12 mouse cellular contexts compared by ENCODE assay signal in the genomic region with DNA sequence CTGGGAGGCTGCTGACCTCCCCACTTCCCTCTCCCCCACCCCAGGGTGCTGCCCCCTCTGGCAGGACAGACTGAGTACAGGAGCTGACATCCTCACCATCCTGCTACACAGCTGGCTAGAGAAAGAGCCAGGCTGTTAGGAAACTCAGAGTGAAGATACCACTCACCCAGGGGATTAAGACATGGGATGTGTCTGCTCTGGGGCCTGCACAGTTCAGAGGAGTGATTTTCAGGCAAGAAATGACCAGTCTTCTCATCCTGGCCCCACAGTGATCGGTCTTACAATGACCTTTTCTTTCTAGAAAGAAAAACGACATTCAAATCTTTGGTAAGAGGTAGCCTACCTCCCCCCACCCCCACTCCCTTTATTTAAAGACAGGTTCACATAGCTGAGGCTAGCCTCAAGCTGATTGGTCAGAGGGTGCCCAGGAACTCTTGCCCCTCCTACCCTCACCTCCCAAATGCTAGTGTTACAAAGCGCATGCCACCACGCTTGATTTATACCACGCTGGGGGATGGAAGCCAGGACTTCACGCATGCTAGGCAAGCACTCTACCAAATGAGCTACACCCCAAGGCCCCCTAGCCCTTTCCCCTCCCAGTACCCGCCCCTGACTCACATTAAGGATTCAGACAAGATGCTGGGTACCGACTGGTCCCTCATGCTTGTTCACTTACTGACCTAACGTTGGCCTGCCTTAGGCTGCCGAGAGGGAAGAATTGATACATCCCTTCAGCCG.
A peak's percentile ranks its signal among the peaks of the same experiment; 100 is the strongest.
DNase-seq lines count a peak whose midpoint lies in the region; ATAC-seq lines count a peak whose summit lies in the region.
"Had no signal": no experiment of that assay in that cellular context is flagged by ENCODE, and none has a peak within 500 bp of the region (broad histone marks: within the 10 kb centered on the region; RNA-seq: fewer than 3 reads in every experiment).

No protein-coding gene starts in this region.

- DNase-seq in kidney, postnatal 36 days: no peak
- DNase-seq in neural tube, embryonic 11.5 days (ENCODE audit: low spot score): peak; percentile 77
- no peak for DNase-seq in left cerebral cortex, adult 18-20 months (ENCODE audit: low spot score in 2 of 2)
- no peak for DNase-seq in adrenal gland, postnatal 10 days
- DNase-seq: cerebellum, adult 18-20 months; liver, embryonic 13.5 days had no signal

- peak overlapping the region; percentile 15 for H3K4me2 ChIP-seq in kidney, embryonic 14.5 days (replicated peaks; ENCODE audit: low read depth, low read length)
- no peak overlapping the region for H3K4me2 ChIP-seq in embryonic facial prominence, embryonic 13.5 days
- H3K4me2 ChIP-seq in neural tube, embryonic 11.5 days (ENCODE audit: low read depth): no peak overlapping the region
- H3K4me2 ChIP-seq: liver, embryonic 13.5 days; midbrain, embryonic 12.5 days had no signal

- H3K27ac ChIP-seq in kidney, embryonic 14.5 days (ENCODE audit: low read depth, low read length): peak overlapping the region; percentile 96
- peak overlapping the region; percentile 57; the same call in 1 of the 2 replicates for H3K27ac ChIP-seq in embryonic facial prominence, embryonic 13.5 days
- peak overlapping the region; percentile 82 for H3K27ac ChIP-seq in neural tube, embryonic 11.5 days (ENCODE audit: low read depth, low read length)
- H3K27ac ChIP-seq: liver, embryonic 13.5 days; midbrain, embryonic 12.5 days had no signal

- H3K4me1 ChIP-seq in kidney, embryonic 14.5 days (ENCODE audit: control insufficient read depth, insufficient read depth, low read length): peaks cover 17% of the 10 kb centered on the region
- peaks cover 27% of the 10 kb centered on the region for H3K4me1 ChIP-seq in embryonic facial prominence, embryonic 13.5 days
- peaks cover 20% of the 10 kb centered on the region for H3K4me1 ChIP-seq in neural tube, embryonic 11.5 days (ENCODE audit: control insufficient read depth, insufficient read depth, low read length)
- H3K4me1 ChIP-seq: liver, embryonic 13.5 days had no signal

- 9% methylated on average over 11 of the region's 11 CpGs for WGBS in kidney, embryonic 14.5 days
- 49% methylated on average over 11 of the region's 11 CpGs for WGBS in embryonic facial prominence, embryonic 13.5 days
- WGBS in neural tube, embryonic 11.5 days: 25% methylated on average over 11 of the region's 11 CpGs

- H3K36me3 ChIP-seq in kidney, embryonic 14.5 days (ENCODE audit: control insufficient read depth, insufficient read depth, low read length): no peaks in the 10 kb centered on the region
- H3K36me3 ChIP-seq in embryonic facial prominence, embryonic 13.5 days: no peaks in the 10 kb centered on the region
- H3K36me3 ChIP-seq in neural tube, embryonic 11.5 days (ENCODE audit: control insufficient read depth, insufficient read depth, low read length): no peaks in the 10 kb centered on the region
- H3K36me3 ChIP-seq: liver, embryonic 13.5 days; midbrain, embryonic 12.5 days had no signal

- H3K9ac ChIP-seq in kidney, embryonic 14.5 days (ENCODE audit: low read depth, low read length): no peak overlapping the region; the same call in 1 of the 2 replicates
- no peak overlapping the region for H3K9ac ChIP-seq in embryonic facial prominence, embryonic 13.5 days
- H3K9ac ChIP-seq in neural tube, embryonic 11.5 days (ENCODE audit: low read length): no peak overlapping the region
- H3K9ac ChIP-seq: liver, embryonic 13.5 days; midbrain, embryonic 12.5 days had no signal

- peak; percentile 89 for ATAC-seq in kidney, embryonic 14.5 days (ENCODE audit: low FRiP score, low TSS enrichment)
- 0 out of 2 replicates have a peak, but pooled peaks have one; percentile 5 for ATAC-seq in common myeloid progenitor, adult 5-6 weeks (replicated peaks; ENCODE audit: low read depth, poor library complexity, severe bottlenecking)
- ATAC-seq in embryonic facial prominence, embryonic 13.5 days (ENCODE audit: insufficient number of reproducible peaks, insufficient read depth, low FRiP score, low TSS enrichment, low read depth): peak; percentile 34; the same call in 1 of the 2 replicates
- ATAC-seq in neural tube, embryonic 11.5 days (ENCODE audit: insufficient read depth, low FRiP score, low TSS enrichment): peak; percentile 87
- ATAC-seq: Patski had no signal

- no peak overlapping the region for H3K4me3 ChIP-seq in kidney, embryonic 14.5 days (ENCODE audit: low read length)
- H3K4me3 ChIP-seq in embryonic facial prominence, embryonic 13.5 days: no peak overlapping the region
- H3K4me3 ChIP-seq in neural tube, embryonic 11.5 days (ENCODE audit: low read depth, low read length): no peak overlapping the region
- H3K4me3 ChIP-seq: erythroblast, embryonic 14.5 days; liver, embryonic 13.5 days; midbrain, embryonic 12.5 days had no signal

- H3K27me3 ChIP-seq in kidney, embryonic 14.5 days (ENCODE audit: control insufficient read depth, insufficient read depth, low read length): no peaks in the 10 kb centered on the region
- no peaks in the 10 kb centered on the region for H3K27me3 ChIP-seq in embryonic facial prominence, embryonic 13.5 days
- no peaks in the 10 kb centered on the region for H3K27me3 ChIP-seq in neural tube, embryonic 11.5 days (ENCODE audit: control insufficient read depth, insufficient read depth, low read length)
- H3K27me3 ChIP-seq: liver, embryonic 13.5 days; Patski had no signal

- H3K9me3 ChIP-seq in kidney, embryonic 14.5 days (ENCODE audit: control insufficient read depth, low read length): no peaks in the 10 kb centered on the region
- no peaks in the 10 kb centered on the region for H3K9me3 ChIP-seq in embryonic facial prominence, embryonic 13.5 days
- H3K9me3 ChIP-seq in neural tube, embryonic 11.5 days (ENCODE audit: control insufficient read depth, low read length): no peaks in the 10 kb centered on the region
- H3K9me3 ChIP-seq: liver, embryonic 13.5 days; midbrain, embryonic 12.5 days had no signal

Comparison
In these comparisons a context has a peak if more than half of its experiments do, and no peak if none do; other contexts are left out.
1. ATAC-seq: peak in every context shown above with its lines; median percentile 89 in kidney, embryonic 14.5 days; 87 in neural tube, embryonic 11.5 days; 34 in embryonic facial prominence, embryonic 13.5 days; 5 in common myeloid progenitor, adult 5-6 weeks.